Mouse (Mus musculus): ENCODE results near the gene B4gat1.
"Not testable (repeated sequence)": the region's sequence is repeated elsewhere in the genome, so short reads cannot be mapped to it uniquely, and the experiment has no call there.

The B4gat1 gene

DNA sequence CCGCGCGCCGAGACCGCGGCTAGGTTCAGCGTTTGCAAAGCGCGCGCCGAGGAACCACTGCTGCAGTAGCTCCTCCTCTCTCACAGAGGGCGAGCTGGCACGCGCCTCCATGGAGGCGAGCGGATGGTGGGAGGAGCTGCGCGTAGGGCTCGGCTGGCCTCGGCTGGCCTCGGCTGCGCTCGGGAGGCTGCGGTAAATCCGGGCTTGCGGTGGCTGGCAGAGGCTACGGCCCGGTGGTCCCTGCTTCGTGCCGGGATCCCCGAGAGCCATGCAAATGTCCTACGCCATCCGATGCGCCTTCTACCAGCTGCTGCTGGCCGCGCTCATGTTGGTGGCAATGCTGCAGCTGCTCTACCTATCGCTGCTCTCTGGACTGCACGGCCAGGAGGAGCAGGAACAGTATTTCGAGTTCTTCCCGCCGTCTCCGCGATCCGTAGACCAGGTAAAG, at the start of gene B4gat1, which contains the start of gene AC124502.3:
B4gat1 (plus strand) TSS at position 118 of the 448 bp plus-strand sequence.
AC124502.3 (plus strand) TSS at position 183 of the 448 bp plus-strand sequence.
- DNase-seq (ENCODE audit: low read depth): no peak

DNA sequence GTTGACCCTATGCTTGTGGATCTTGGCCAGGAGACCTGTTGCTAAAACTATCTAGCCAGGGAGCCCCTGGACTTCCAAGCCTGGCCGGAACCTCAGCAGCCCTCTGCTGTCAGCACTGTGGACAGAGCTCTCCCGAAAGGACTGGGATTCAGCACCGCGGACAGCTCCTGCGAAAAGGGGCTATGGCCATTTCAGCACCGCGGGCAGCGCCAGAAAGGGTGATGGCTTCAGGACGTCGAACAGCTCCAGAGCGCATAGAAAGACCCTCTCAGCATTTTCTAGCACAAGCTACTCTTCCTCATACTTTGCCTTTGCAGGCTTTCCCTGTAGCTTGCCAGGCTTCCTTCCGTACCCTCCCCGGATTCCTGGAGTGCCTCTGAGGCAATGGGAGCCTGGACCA, 49.6 kb upstream of the B4gat1 start:
- DNase-seq (ENCODE audit: low read depth): no peak

DNA sequence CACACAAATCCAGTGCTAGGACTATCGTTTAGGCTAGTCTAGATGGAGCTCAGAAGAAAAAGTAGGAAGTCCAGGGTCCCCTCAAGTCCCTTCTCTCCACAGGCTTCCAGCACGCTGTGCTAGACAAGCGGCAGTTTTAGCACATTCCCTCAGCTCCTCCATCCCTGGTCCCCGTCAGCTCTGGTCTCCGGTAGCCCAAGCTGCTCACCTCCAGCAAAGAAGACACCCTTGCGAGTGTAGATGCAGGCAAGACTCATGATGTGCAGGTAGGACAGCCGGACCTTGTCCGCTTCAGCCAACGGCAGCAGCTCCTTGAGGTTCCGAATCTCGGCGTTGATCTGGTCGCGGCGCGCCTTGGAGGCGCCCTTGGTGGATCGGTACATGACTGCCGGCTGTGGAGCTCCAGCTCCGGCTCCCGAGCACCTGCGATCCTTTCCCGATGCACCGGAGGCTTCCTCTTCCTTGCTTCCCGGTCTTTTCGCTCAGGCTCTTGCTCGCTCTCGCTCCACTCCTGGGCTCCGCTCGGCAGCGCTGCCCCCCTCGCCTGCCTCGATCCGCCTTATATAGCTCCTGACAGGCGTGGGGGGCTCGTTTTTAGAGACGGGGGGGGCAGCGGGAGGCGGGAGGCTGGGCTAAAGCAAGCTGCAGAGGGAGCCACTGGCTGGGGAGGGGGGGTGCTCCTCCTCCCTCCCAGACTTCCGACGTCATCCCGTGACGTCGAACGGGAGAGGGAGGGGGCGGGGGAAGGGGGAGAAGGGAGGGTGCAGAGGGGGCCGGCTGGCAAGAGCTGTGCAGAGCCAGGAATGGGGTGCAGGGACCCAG, 49.0 kb upstream of the B4gat1 start:
- DNase-seq (ENCODE audit: low read depth): no peak

DNA sequence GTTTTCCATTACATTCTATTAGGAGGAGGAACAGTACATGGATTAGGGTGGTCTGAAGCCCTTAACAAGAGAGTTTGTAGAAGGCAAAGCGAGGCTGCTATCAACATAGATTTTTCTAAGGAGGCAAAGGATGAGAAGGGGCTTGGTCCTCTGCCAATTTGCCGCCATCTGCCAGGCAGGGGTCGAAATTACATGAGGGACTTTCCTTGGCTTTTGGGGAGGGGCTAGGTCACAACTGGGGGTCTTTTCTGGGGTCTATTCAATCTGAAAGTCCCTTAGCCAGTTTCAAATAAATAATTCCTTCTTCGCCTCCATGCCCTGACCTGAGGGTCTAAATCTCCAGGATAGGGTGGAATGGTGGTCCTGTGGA, 48.4 kb upstream of the B4gat1 start, which contains the start of gene Npas4:
Npas4 (minus strand) TSS at position 61 of the 370 bp plus-strand sequence.
- no peak for DNase-seq (ENCODE audit: low read depth)

DNA sequence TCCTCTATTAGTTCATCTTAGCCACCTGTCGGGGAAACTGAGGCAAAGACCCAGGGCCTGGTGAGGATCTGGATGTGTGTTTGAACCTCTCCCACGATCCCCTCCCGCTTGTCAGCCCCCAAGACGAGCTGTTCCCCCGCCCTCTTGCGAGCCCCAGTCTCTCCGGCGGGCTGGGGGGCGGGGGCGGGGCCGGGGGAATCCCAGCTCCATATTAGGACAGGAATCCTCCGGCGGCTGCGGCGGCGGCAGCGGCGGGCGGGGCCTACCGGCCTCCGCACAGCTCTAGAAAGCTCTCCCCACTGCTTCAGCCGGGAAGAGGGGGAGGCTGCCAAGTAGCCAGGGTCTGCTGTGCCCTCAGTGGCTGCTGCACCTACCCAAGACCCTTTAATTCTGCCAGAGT, 47.9 kb upstream of the B4gat1 start:
- DNase-seq (ENCODE audit: low read depth): no peak

DNA sequence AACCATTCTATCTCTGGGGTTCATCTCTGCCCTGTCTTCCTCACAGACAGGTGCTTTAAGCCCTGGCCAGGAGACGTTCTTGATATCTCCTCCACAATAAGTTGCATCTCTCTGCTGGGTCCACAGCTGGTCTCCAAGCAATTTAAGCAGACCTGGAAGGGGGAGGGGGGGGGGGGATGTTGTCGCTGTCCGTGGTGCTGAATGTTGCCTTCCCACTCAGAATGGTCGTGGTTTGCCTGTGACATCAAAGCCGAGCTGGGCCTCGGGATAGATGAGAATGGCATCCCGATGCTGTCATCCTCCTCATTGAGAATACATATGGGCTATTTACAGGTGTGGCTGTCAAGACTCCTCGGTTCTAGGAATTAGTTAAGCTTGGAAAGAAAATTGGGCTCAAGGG, 46.3 kb upstream of the B4gat1 start:
- no peak for DNase-seq (ENCODE audit: low read depth)

DNA sequence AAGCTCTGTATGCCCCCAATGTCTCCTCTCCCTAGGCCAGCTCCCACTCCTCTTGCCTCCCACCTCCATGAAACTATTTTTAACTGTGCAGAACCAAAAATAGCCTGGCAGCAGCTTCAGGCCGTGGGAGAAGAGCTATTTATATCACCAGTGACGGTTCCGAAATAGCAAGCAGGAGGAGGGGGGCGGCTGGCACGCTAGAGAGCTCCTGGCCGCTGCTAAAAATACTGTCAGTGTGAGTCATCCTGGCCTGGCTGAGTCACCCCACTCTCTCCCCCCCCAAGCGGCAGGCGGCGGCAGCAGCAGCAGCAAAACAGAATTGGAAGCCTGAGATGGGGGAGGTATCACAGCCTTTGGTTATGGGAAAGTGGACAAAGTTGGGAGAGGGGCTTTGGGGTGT, 45.7 kb upstream of the B4gat1 start:
- peak; percentile 92 for DNase-seq (ENCODE audit: low read depth)

DNA sequence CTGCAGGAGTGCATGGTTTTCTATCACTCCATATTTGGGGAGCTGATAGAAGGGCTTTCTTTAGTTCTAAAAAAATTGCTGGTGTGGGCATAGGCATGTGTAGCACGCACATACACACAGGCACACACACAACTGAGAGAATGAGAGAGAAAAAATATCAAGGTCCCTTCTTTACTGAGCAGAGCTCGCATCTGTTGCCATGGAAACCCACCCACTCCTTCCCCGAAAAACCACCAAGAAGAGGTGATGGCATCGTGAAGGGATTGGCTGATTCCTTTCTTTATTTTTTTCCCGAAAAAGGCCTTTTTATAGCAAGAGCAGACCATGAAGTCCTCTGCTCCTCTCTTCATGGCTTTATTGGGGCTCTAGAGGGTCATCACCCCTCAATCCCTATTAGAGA, 44.6 kb upstream of the B4gat1 start:
- DNase-seq (ENCODE audit: low read depth): no peak

DNA sequence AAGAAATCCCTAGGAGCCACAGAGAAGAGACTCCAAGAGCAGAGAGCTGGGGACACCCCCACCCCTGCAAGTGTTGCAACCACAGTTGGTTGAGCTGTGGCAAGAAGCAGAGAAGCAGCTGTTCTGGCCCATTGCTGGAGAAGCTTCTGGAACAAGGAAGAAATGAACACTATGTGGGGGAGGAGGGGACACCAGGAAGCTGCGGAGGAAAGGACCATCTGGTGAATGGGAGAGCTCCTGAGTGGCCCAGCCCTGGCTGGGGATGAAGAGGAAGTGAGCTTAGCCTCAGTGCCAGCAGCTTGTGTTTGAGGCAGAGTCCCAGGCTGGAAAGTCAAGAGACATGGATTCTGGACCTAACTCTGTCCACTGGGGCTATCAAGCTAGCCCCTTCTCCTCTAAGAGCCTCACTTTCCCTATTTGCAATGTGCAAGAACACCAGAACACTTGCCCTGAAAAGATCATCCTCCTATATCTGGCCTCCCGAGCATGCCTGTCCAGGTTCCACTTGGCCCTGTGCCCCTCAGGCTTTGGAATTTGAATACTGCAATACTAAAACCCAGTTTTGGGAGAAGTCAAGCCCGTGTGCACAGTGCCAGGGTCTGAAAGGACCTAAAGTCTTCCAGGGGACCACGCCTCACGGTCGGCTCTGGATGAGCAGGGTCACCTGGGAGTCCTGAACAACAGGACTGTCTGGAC, 39.0 kb upstream of the B4gat1 start:
- no peak for DNase-seq (ENCODE audit: low read depth)

DNA sequence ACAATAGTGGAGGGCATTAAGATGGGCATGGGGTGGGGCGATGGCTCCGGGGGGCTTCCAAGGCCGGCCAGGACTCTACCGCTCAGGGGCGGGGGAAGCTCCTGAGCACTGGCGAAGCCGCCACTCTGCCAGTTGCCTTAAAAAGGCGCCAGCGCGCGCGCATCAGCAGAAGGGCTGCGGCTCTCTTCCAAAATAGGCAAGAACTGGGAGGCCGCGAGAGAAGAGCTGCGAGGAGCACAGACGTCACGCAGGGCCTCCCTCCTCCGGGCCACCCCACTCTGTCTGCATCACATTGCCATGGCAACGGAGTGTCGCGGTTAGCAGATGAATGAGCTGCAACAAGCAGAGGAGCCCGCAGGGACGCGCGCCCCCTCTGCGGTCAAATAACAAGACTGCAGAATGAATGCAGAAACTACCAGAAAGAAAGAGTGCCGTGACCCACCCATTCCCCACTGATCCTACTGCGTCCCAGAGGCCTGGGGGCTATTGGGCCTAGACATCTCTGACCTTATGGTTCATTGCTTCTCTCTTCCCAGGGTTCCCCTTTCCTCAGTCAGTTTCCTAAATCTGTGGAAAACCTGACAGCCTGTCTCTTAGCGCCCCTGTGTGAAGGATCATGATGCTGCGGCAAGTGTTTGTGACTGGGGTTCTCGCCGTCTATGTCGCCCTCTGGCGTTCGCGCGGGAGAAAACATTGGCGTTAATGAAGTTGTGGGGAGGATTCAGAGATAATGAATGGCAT, 36.8 kb upstream of the B4gat1 start:
- DNase-seq (ENCODE audit: low read depth): no peak

DNA sequence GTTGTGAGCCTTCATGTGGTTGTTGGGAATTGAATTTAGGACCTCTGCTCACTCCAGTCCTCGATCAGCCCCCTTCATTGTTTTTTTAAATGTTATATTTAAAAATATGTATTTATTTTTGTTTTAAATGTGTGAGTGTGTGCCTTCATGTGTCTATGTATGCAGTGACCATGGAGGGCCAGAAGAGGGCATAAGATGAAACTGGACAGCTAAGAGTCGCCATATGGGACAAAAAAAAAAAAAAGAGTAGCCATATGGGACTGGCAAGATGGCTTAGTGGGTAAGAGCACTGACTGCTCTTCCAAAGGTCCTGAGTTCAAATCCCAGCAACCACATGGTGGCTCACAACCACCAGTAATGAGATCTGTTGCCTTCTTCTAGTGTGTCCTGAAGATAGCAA, 35.0 kb upstream of the B4gat1 start:
- not testable (repeated sequence) for DNase-seq (ENCODE audit: low read depth)

DNA sequence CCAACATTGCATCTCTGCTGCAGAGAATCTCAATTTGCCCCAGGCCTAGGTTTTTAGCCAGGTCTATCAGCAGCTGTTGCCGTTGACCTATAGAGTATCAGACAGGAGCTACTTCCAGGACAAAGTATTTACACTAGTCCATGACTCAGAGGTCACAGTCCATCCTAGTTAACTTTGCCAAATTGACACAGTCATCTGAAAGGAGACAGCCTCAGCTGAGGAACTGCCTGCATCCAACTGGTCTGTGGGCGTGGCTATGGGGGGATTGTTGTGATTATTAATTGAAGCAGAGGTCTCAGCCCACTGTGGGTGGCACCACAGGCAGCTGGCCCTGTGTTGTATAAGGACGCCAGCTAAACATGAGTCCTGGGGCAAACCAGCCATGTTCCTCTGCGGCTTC, 33.7 kb upstream of the B4gat1 start:
- no peak for DNase-seq (ENCODE audit: low read depth)

DNA sequence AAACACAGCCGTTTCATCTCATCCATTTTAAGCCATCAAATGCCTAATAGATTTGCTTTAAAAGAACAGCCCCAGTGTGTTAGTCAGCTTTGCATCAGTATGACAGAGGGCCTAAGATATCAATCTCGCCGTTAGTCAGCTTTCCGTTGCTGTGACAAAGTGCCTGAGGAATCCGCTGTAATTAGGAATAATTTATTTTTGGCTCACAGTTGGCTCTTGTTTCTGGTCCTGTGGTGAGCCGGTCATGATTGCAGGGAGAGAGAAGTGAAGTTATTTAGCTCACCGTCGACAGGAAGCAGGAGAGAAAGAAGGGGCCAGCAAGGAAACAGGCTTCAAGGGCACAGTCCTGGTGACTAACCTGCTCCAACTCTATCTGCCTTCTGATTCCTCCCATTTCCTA, 25.5 kb upstream of the B4gat1 start:
- DNase-seq (ENCODE audit: low read depth): no peak

DNA sequence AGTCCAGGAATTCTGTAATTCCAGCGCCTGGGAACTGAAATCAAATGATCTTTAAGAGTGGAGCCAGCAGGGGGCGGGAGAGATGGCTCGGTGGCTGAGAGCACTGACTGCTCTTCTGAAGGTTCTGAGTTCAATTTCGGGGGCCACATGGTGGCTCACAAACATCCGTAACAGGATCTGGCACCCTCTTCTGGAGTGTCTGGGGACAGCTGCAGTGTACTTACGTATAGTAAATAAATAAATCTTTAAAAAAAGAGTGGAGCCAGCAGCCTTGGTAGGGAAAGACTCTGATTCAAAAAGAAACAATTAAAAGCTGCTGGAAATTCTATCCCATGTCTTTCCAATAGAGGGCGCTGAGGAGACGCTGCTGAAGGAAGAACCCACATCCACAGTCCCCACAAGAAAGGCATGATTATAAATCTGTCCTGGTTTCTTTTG, 23.6 kb upstream of the B4gat1 start:
- no peak for DNase-seq (ENCODE audit: low read depth)

DNA sequence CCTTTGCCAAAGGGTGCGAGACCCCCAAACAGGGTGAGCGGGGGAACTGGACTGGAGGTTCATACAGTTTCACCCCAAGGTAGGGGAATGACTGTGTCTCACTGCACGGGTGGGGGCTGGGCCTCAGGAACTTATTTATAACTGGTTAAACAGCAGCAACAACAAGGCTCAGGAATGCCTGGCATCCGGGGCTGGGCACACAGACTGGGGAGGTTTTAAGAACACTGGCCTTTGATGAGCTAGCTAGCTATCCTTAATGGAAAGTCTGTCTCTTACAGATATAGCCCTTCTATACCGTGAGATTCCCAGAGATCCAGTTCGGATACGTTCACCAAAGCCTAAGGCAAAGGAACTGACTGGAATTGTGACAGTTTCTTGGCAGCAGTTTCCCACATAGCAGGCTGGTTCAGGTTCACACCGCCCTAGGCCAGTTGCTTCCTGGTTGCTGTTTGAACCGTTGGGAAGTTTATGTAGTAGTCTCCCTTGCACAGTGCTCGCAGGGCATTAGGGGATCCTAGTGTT, 22.3 kb upstream of the B4gat1 start:
- DNase-seq (ENCODE audit: low read depth): no peak

DNA sequence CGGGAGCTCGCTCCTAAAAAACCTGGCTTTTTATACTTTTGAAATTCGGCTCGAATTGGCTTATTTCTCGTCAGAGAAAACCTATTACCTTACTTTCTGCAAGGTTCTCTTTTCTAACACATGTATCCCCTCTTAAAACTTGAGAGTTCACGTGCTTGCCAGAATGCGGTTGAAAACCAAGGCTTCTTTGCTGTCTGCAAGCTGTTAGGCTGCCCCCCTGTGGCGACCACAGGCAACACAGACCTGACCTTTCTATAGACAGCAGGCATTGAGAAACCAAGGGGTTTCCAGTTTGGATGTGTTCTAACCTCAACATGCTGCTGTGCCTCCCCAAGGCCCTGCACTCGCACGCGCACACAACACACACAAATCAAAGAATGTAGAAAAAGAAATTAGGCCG, 21.8 kb upstream of the B4gat1 start:
- DNase-seq (ENCODE audit: low read depth): no peak

DNA sequence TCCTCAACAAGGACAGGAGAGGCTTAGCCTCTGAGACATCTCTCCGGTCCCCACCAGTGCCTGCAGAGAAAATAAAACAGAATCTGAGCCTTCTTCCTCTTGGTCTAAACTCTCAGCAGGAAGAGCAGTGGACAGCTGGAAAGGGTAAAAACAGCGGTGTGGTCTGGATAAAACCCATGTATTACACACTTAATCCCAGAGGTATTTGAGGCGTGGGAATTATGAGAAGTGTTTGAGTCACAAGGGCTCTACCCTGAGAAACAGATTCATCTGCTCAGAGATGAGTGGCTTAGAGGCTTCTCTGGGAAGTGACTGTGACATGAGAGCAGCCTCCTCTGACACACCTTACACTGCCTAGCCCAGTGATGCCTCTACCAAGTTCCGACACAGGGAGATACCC, 21.0 kb upstream of the B4gat1 start:
- peak; percentile 64 for DNase-seq (ENCODE audit: low read depth)

DNA sequence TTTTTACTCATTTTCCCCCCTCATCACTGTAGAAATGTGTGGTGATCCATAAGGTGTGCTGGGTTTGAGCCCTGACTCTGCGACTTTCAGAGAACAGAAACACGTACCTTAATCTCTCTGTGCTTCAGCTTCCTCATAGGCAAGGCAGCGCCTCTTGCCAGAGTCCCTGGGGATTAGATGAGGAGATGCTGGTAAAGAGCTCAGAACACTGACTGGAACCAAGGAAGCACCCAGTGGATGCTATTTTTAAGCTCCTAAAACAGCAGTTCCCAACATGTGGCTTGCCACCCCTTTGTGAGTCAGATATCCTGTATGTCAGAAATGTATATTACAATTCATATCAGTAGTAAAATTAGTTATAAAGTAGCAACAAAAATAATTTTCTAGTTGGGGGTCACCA, 20.4 kb upstream of the B4gat1 start:
- DNase-seq (ENCODE audit: low read depth): no peak

DNA sequence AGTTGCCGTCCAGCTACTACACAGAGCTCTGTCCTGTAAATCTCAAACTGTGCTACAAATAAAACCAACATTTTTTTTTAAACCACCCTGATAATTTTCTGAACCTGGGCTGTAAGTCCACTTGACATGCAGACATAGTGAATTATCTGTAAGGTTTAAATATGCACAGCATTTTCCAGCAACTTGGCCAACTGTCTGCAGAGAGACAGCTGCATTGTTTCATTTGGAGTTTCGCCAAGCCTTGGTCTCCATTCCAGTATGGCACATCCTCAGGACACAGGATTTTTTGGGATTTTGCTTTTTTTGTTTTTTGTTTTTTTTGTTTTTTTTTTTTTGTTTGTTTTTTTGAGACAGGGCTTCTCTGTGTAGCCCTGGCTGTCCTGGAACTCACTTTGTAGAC, 17.2 kb upstream of the B4gat1 start:
- no peak for DNase-seq (ENCODE audit: low read depth)

DNA sequence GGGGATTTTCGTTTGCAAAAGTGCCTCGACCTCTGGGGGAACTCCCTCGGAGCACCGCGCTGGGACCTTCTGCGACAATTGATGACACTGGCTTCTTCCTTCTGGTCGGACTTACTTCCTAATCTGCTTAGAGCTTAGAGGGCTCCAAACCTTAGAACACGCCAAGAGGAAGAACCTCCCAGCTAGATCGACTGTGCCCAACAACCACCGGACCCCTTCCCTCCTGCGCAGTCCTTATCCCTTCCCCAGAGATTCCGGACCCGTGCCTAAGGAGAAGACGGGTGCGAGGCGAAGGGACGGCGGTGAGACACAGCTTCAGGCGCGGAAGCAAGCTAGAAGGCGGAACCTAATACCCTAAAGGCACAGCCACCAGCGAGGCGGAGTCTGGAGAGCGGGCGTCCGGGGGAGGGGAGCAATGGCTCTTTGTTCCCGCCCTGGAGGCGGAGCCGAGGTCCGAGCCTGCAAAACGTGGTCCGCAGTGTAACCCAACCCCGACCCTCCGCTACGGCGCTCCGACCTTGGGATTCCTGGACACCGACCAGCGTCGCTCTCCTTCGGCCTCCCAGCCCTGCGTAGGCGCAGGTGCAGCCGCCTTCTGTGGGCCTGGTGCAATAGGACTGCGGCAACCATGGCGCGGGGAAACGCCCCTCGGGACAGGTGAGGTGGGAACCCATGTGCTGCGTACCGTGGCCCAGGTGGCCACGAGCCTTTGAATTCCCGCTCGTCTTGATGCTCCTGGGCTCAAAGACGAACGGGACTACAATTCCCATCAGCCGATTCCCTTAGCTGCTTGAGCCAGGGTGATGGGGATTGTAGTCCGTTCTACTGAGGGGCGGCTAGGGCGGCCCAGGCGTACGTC, 14.8 kb upstream of the B4gat1 start, which contains the start of gene Slc29a2:
Slc29a2 (plus strand) TSS at position 240 of the 859 bp plus-strand sequence.
- no peak for DNase-seq (ENCODE audit: low read depth)

DNA sequence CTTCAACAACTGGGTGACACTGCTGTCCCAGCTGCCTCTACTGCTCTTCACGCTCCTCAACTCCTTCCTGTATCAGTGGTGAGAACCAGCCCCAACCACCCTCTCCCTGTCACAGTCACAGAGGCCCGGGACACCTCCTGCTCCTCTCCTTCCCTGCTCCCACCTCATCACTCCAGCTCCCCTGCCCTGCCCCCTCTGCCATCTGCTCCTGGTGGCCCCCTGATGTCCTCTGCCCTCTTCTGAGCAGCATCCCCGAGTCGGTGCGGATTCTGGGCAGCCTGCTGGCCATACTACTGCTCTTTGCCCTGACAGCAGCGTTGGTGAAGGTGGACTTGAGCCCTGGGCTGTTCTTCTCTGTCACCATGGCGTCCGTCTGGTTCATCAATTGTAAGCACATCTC, 12.5 kb upstream of the B4gat1 start:
- DNase-seq (ENCODE audit: low read depth): no peak
